Mouse (Mus musculus) embryonic stem cell, embryonic (primary cell): Measurements from ENCODE around the gene Nudt8.

ENCODE experiments used
- CTCF ChIA-PET, 4 experiments: fragments of 300-600 bp in 2 of 4; fragments of 350-600 bp in 2 of 4; sonication (Branson Sonifier 250); formaldehyde crosslinking; loops; one replicate each; lab custom pipeline; 2022; ENCODE audit warnings: inconsistent platforms in 2 of 4; lab: Charles Lee
- POLR2A ChIA-PET, 4 experiments: fragments of 300-600 bp in 2 of 4; fragments of 350-600 bp in 2 of 4; sonication (Branson Sonifier 250); formaldehyde crosslinking; loops; one replicate each; lab custom pipeline; 2022; ENCODE audit warnings: antibody characterized with exemption in 4 of 4, inconsistent platforms in 1 of 4; lab: Charles Lee

The Nudt8 gene

GRCm38 (mm10) chr19:3995505-3995904 is 4.9 kb upstream of the Nudt8 start:
- ChIA-PET CTCF (interaction anchor here (0.6 to 2.3 kb wide), 8 partner anchors 9 to 130 kb away, joined by 3 to 12 read pairs (median 5); partner anchors contain the start of genes Ndufv1 (in 2 of the 4) and Acy3 (in 1 of the 4)), POLR2A (interaction anchor here in 3 of 4 experiments (0.6 to 9.8 kb wide), 15 partner anchors 9 to 236 kb away, joined by 3 to 137 read pairs (median 3); partner anchors contain the start of genes Acy3 (in 2 of the 3), Ndufv1 (in 2 of the 3), Gstp2 (in 1 of the 3) and Pold4 (in 1 of the 3))

- POLR2A ChIA-PET = interaction anchor here in 3 of 4 experiments (0.7 to 9.8 kb wide), 13 partner anchors 10 to 235 kb away, joined by 3 to 137 read pairs (median 3); partner anchors contain the start of genes Acy3 (in 2 of the 3), Ndufv1 (in 2 of the 3), Gstp2 (in 1 of the 3) and Pold4 (in 1 of the 3)
Observed at GRCm38 (mm10) chr19:3996106-3996505, 4.3 kb upstream of the Nudt8 start.

DNA sequence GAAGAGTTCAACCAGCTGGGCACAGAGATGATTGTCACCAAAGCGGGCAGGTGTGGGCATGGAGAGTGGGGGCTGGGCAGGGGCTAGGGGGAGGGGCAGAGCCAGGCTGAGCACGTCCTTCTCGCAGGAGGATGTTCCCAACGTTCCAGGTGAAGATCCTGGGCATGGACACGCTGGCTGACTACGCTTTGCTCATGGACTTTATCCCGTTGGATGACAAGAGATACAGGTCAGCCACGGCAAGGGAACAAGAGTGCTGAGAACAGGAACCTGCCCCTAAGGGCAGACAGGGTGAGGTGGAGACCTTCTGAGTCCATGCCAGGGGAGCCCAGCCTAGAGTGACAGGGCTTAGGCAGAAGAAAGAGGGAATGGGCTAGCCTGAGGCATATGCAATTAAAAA is 3.6 kb upstream of the Nudt8 start:
- POLR2A ChIA-PET = interaction anchor here (0.6 to 9.8 kb wide), 8 partner anchors 8 to 336 kb away, joined by 4 to 137 read pairs (median 8); partner anchors contain the start of genes Acy3 (in 2 of the 4), Gstp2 (in 1 of the 4) and Ndufv1 (in 1 of the 4)
- CTCF ChIA-PET = interaction anchor here in 3 of 4 experiments (0.8 to 2.3 kb wide), 8 partner anchors 8 to 210 kb away, joined by 3 to 12 read pairs (median 4); partner anchors contain the start of gene Acy3 (in 1 of the 3)

More at GRCm38 (mm10) chr19:3996106-3996505, 4.3 kb upstream of the Nudt8 start:
- CTCF ChIA-PET = interaction anchor here (0.6 to 2.3 kb wide), 9 partner anchors 10 to 211 kb away, joined by 3 to 12 read pairs (median 5); partner anchors contain the start of genes Ndufv1 (in 2 of the 4) and Acy3 (in 1 of the 4)

DNA sequence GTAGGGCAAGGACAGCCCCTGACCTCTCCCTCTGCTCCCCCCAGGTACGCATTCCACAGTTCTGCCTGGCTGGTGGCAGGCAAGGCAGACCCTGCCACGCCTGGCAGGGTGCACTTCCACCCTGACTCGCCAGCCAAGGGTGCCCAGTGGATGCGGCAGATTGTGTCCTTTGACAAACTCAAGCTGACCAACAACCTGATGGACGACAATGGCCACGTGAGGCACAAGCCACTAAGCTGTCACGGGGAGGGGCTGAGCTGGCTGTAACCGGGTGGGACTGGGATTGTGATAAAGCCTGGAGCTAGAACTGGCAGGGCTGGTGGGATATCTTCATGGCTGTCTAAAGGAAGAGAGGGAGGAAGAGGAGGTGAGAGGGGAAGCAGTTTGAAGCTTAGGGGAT is 3.1 kb upstream of the Nudt8 start:
- ChIA-PET CTCF (interaction anchor here (0.5 to 2.3 kb wide), 8 partner anchors 8 to 59 kb away, joined by 3 to 12 read pairs (median 4); partner anchors contain the start of gene Ndufv1 (in 1 of the 4)), POLR2A (interaction anchor here (0.6 to 9.8 kb wide), 6 partner anchors 9 to 336 kb away, joined by 3 to 137 read pairs (median 5); partner anchors contain the start of genes Ndufv1 (in 2 of the 4) and Acy3 (in 1 of the 4))

DNA sequence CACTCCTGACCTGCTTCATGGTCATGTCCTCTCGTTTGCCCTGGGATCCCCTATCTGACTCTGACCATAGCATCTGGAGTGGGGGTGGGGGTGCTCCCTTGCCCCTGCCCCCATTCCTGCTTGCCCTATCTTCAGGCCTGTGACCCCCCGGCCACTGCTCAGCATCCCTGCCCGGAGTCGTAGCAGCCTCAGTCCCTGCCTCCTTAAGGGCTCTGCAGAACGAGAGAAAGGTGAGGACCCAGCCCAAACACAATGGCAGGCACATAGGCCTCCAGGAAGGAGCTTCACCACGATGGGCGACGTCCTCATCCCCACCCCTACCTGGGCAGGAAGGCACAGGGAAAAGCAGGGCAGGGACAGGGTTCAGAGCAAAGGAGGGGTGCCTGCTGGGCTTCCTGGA is 2.0 kb upstream of the Nudt8 start:
- ChIA-PET CTCF (interaction anchor here (0.5 to 4.3 kb wide), 9 partner anchors 9 to 246 kb away, joined by 4 to 71 read pairs (median 7); partner anchors contain the start of genes Gstp2 (in 1 of the 4) and Ndufv1 (in 1 of the 4)), POLR2A (interaction anchor here in 3 of 4 experiments (0.7 to 9.8 kb wide), 15 partner anchors 10 to 124 kb away, joined by 3 to 137 read pairs (median 13); partner anchors contain the start of genes Acy3 (in 2 of the 3), Gstp2 (in 2 of the 3), Ndufv1 (in 2 of the 3) and Ndufs8 (in 1 of the 3))

DNA sequence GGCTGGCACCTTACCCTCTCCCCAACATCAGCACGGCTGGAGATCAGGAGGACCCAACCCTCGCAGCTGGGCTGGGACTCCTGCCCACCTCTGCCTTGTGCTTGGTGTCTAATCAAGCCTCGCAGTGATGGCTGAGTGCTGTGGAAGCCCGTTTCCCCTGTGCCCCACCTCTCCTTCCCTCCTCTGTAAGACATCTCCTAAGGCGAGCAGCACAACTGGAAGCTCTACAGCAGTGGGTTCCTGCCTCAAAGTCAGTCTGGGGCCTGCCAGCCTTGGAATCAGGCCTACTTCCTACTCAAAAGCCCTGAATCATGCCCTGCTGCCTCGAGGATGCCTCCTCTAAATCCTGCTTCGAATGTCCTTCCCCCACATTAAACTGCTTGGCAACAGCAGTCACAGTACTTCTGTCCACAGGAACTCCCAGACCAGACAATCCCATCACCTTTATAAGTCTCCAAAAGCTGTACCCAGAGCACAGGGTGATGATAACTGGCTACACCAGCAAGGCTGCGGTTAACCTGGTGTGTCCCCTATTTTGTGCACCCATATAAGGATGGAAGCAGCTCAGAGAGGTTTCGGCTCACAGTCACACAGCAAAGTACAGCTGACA is 1.2 kb upstream of the Nudt8 start:
- ChIA-PET CTCF (interaction anchor here (0.6 to 4.3 kb wide), 52 partner anchors 8 to 413 kb away, joined by 3 to 71 read pairs (median 6); partner anchors contain the start of genes Ndufv1 (in 4 of the 4), Acy3 (in 3 of the 4), Gstp2 (in 2 of the 4) and Aip (in 1 of the 4)), POLR2A (interaction anchor here in 3 of 4 experiments (0.7 to 9.8 kb wide), 59 partner anchors 9 to 291 kb away, joined by 3 to 137 read pairs (median 5); partner anchors contain the start of genes Acy3 (in 3 of the 3), Gstp2 (in 3 of the 3), Ndufv1 (in 3 of the 3) and 1810055G02Rik (in 2 of the 3))

GRCm38 (mm10) chr19:4000949-4001525 is 657 bp downstream of the Nudt8 start:
- ChIA-PET CTCF (interaction anchor here (0.5 to 4.3 kb wide), 41 partner anchors 10 to 422 kb away, joined by 3 to 71 read pairs (median 6); partner anchors contain the start of genes Ndufv1 (in 4 of the 4), Acy3 (in 2 of the 4), Gstp2 (in 2 of the 4) and Aip (in 1 of the 4)), POLR2A (interaction anchor here (0.5 to 9.8 kb wide), 51 partner anchors 9 to 678 kb away, joined by 3 to 137 read pairs (median 5); partner anchors contain the start of genes Ndufv1 (in 3 of the 4), Acy3 (in 2 of the 4), Gstp2 (in 2 of the 4) and Ndufs8 (in 2 of the 4))

- ChIA-PET POLR2A (interaction anchor here in 3 of 4 experiments (0.7 to 9.8 kb wide), 18 partner anchors 10 to 200 kb away, joined by 3 to 137 read pairs (median 10); partner anchors contain the start of genes Ndufv1 (in 3 of the 3), Acy3 (in 2 of the 3), Gstp2 (in 1 of the 3) and Rad9a (in 1 of the 3)), CTCF (interaction anchor here (0.7 to 4.3 kb wide), 8 partner anchors 11 to 59 kb away, joined by 3 to 37 read pairs (median 8); partner anchors contain the start of genes Ndufv1 (in 2 of the 4) and Acy3 (in 1 of the 4))
Observed at GRCm38 (mm10) chr19:4001752-4002151, 1.4 kb downstream of the Nudt8 start.

DNA sequence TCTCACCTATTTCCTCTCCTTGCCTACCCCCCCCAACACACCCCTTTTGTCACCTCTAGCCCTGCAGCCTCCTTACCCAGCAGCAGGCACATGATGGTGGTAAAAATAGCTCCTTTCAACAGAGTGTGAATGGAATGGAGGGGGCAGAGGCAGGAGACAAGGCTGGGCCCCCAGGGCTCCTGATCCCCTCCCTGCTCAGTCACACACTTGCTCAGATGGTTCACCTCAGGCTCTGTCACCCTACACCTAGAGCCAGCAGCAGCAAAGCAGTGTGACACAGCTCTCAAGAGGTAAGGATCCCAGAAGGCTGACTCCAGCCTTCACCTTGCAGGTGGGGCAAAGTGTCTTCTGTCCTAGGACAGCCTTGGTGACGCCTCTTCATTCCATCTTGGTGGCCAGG is 2.7 kb downstream of the Nudt8 start, which contains the start of gene Doc2g:
TSS of gene Doc2g (plus strand) at position 202 of the 400 bp plus-strand sequence.
- ChIA-PET POLR2A (interaction anchor here in 3 of 4 experiments (0.6 to 9.8 kb wide), 20 partner anchors 9 to 679 kb away, joined by 3 to 137 read pairs (median 4); partner anchors contain the start of genes Ndufv1 (in 3 of the 3), Gstp2 (in 2 of the 3) and Cdk2ap2 (in 1 of the 3)), CTCF (interaction anchor here (0.6 to 2.5 kb wide), 8 partner anchors 8 to 234 kb away, joined by 3 to 10 read pairs (median 4); partner anchors contain the start of gene Ndufv1 (in 2 of the 4))

DNA sequence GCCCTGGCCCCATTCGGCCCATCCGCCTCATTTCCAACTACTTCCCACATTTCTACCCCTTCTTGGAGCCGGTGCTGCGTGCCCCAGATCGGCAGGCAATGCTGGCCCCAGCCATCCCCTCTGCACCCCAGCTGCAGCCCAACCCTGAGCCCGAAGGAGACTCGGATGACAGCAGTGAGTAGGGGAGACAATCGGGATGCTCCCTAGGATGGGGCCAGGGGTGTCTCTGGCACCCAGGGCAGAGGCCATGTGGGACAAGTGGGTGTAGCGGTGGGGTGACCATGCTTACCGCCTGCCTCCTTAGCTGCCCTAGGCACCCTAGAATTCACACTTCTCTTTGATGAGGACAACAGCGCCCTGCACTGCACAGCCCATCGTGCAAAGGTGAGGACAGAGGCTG is 3.3 kb downstream of the Nudt8 start:
- POLR2A ChIA-PET = interaction anchor here in 3 of 4 experiments (0.7 to 9.8 kb wide), 14 partner anchors 8 to 118 kb away, joined by 3 to 137 read pairs (median 4); partner anchors contain the start of genes Ndufv1 (in 3 of the 3), Gstp2 (in 2 of the 3) and Ndufs8 (in 1 of the 3)
- CTCF ChIA-PET = interaction anchor here (0.6 to 2.5 kb wide), 8 partner anchors 8 to 85 kb away, joined by 3 to 10 read pairs (median 4); partner anchors contain the start of gene Ndufv1 (in 2 of the 4)

DNA sequence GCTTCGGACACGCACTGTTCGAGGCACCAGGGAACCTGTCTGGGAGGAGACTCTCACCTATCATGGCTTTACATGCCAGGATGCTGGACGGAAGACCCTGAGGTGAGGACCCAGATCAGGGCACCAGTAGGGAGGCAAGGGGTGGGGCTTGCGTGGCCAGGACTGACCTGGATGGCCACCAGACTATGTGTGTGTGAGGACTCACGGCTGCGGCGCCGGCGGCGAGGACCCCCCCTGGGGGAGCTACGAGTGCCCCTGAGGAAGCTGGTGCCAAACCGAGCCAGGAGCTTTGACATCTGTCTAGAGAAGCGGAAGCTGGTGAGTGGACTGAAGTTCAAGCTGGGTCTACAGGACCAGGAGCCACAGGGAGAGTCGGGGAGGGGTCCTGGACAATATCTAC is 4.0 kb downstream of the Nudt8 start:
- POLR2A ChIA-PET = interaction anchor here in 3 of 4 experiments (0.6 to 9.8 kb wide), 14 partner anchors 8 to 221 kb away, joined by 3 to 137 read pairs (median 4); partner anchors contain the start of genes Ndufv1 (in 3 of the 3), Gstp2 (in 2 of the 3) and Ndufs8 (in 1 of the 3)
- CTCF ChIA-PET = interaction anchor here (0.6 to 1.7 kb wide), 5 partner anchors 8 to 85 kb away, joined by 3 to 6 read pairs (median 3); partner anchors contain the start of gene Ndufv1 (in 1 of the 4)

- CTCF ChIA-PET = interaction anchor here in 3 of 4 experiments (0.5 to 1.7 kb wide), 5 partner anchors 7 to 1950 kb away, joined by 3 to 6 read pairs (median 4); partner anchors contain the start of genes Ndufv1 (in 1 of the 3) and Unc93b1 (in 1 of the 3)
- POLR2A ChIA-PET = interaction anchor here (0.7 to 6.9 kb wide), 10 partner anchors 7 to 304 kb away, joined by 3 to 79 read pairs (median 4); partner anchors contain the start of genes Gstp2 (in 2 of the 4), Ndufv1 (in 1 of the 4) and Rad9a (in 1 of the 4)
Observed at GRCm38 (mm10) chr19:4005091-4005490, 4.7 kb downstream of the Nudt8 start.

DNA sequence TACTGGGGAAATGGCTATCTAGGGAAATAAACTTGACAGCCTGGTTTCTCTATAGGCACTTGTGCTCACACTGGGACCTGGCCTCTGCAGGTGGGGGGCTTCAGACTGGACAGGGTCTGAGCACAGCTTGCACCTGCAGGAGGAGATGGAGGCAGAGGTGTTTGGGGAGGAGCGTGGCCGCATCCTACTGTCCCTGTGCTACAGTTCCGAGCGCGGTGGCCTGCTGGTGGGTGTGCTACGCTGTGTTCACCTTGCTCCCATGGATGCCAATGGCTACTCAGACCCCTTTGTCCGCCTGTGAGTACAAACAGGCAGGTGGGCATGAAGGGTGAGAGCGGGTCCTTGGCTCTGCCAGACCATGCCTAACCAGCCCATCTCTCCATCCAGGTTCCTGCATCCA is 5.6 kb downstream of the Nudt8 start:
- POLR2A ChIA-PET = interaction anchor here in 2 of 4 experiments (0.6 to 1.7 kb wide), 3 partner anchors 17 to 404 kb away, joined by 3 to 7 read pairs (median 5); no protein-coding TSS in a partner anchor
- CTCF ChIA-PET = no interaction called here

DNA sequence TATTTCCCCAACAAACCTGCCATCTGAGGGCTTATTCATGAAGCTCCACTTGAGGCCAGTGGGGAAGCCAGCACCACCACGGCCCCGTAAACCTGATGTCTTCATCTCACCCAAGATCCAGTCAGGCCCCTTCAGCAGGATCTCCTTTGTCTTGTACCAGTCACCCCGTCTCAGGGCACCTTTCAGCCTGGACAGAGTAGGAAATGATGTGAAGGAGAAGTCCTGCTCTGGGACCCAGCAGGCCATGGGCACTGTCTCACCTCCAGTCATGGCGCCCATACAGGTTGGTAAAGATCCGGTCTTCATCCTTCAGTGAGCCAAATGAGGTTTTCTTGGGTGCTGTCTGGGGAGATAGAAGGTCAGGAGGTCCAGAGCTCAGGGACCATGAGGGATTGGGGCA is 10.7 kb downstream of the Nudt8 start:
- ChIA-PET POLR2A (interaction anchor here (0.5 to 6.0 kb wide), 19 partner anchors 9 to 698 kb away, joined by 3 to 137 read pairs (median 5); partner anchors contain the start of genes Gm49405 (in 3 of the 4), Nudt8 (in 3 of the 4), Cdk2ap2 (in 2 of the 4) and Doc2g (in 2 of the 4)), CTCF (interaction anchor here in 2 of 4 experiments (0.6 to 5.3 kb wide), 5 partner anchors 8 to 410 kb away, joined by 3 to 71 read pairs (median 4); partner anchors contain the start of genes Gm49405 (in 1 of the 2) and Nudt8 (in 1 of the 2))

GRCm38 (mm10) chr19:4012432-4013022 is 12.1 kb downstream of the Nudt8 start, which contains the start of gene Ndufv1:
Ndufv1 (minus strand) TSS chr19:4012806.
- ChIA-PET CTCF (interaction anchor here (0.5 to 5.3 kb wide), 105 partner anchors 8 to 576 kb away, joined by 3 to 71 read pairs (median 5); partner anchors contain the start of genes Gm49405 (in 3 of the 4), Gstp2 (in 3 of the 4), Nudt8 (in 3 of the 4) and Acy3 (in 2 of the 4)), POLR2A (interaction anchor here (0.5 to 6.0 kb wide), 114 partner anchors 8 to 915 kb away, joined by 3 to 137 read pairs (median 5); partner anchors contain the start of genes Gstp2 (in 4 of the 4), Acy3 (in 3 of the 4), Doc2g (in 3 of the 4) and Gm49405 (in 3 of the 4))
